Mouse (Mus musculus) layer of hippocampus, postnatal 10 days (tissue): Measurements from ENCODE around the gene Bnc2. TPM values are rescaled to one million over a fixed set of nuclear protein-coding genes. Genes with fewer than 3 reads are reported as not detected.

Experiments used
- DNase-seq, 2 experiments: peaks; one replicate each; pipeline ENCODE4 v3.0.0; 2021; ENCODE audit warnings: low spot score in 2 of 2
- total RNA-seq, 2 experiments: library from RNA; stranded (reverse); gene quantifications; 2 replicates each; pipeline ENCODE4 v1.2.3; 2021

Bnc2 gene
- total RNA-seq, 2 experiments from 2014 or later, result 1.9 to 2.2 TPM

DNA sequence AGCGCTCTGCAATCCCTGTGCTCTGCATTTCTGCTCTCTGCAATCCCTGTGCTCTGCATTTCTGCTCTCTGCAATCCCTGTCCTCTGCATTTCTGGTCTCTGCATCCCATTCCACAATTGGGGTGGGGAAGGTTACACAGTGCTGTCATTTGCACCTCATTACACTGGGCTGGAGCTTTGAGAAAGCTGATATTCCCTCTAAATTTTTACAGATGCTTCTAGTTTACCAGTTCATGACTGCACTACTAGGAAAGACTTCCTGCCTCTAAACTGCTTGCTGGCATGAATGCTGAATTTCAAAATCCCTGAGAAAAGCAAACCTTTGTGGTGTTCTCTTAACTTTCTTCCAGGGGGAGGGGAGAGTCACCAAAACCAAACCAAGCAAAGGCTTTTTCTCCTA, 41.1 kb downstream of the Bnc2 start:
- no peak for DNase-seq

DNA sequence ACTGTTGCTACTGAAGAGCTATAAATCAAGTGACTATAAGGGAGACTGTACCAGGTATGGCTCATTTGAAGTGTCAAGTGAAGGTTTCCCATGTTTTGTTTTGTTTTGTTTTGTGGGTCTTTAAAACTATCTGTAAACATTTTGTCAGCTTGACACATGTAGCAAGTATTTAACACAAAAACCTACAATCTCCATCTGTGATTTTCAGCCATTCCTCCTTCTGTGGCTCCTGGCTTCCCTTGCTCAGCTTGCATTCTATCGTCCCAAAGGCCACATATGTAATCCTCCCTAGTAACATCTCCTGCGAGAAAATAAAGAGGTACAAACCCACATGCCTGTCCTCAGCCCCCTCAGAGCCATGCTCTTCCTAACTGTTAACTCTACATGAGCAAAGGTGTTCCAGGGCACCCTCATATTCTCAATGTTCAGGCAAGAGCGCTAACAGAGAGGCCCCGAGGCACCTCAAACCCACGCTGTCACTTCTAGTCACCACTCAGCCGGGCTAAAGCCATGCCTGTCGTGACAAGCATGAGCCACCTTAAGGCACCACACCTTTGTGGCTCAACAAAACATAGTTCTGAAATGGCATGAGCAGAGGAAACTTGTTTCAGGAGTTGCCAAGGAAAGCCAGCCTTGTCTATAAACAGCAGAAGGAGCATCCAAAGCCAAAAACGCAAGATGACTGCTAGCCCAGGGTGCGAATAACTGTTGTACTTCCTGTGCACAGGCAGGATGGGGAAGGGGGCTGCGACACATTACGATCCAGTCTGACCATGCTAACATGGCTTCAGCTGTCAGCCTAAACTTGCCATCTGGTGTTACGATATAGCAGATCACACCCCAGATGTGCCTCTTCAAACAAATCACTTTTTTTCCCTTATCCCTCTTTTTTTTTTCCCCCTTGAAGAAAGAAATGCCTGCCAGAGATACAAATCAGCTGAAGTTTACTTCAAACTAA, 42.0 kb downstream of the Bnc2 start:
- DNase-seq, result no peak

GRCm38 (mm10) chr4:84627616-84628015, 47.5 kb downstream of the Bnc2 start:
- DNase-seq, result no peak

- no peak for DNase-seq
Measured at GRCm38 (mm10) chr4:84623312-84623711, 51.8 kb downstream of the Bnc2 start.

DNA sequence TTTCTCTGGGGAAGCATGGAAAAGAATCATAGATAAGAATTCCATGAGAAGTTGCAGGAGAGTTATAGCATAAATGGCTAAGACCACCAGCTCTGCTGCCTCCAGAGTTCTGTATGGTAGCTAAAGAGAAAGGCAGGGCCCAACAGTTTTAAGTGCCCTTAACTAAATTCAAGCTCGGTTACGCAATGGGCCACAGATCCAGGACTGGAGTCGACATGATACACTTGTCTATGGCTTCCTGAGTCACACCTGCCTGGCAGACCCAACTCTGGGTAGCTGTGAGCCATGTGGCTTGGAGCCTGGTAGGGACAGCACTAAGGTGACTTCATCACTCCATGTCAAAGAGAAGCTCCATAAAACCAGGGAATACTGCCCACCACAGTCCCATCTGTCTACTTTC, 53.3 kb downstream of the Bnc2 start:
- no peak for DNase-seq

DNA sequence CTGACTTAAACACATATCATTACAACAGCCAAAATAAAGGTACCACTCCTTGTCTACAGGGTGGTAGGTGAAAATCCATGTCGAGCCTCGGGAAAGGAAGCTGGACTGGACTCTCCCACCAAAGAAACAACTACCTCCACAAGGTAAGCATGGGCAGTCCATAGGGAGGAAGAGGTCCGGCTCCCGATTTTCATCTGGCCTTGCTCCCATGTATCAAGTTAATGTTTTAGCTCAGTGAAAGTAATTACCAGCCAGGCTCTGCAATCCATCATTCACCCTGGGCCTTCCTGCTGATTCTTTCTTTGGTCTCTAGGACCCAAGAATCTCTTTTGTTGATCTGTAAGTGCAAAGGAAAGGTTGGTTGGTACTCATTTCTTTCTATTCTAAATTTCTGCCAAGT, 65.2 kb downstream of the Bnc2 start:
- no peak for DNase-seq

- no peak for DNase-seq
Measured at GRCm38 (mm10) chr4:84604461-84604860, 70.6 kb downstream of the Bnc2 start.

GRCm38 (mm10) chr4:84580260-84580952, 94.7 kb downstream of the Bnc2 start:
- no peak for DNase-seq

GRCm38 (mm10) chr4:84578296-84578695, 96.8 kb downstream of the Bnc2 start:
- DNase-seq, result no peak

DNA sequence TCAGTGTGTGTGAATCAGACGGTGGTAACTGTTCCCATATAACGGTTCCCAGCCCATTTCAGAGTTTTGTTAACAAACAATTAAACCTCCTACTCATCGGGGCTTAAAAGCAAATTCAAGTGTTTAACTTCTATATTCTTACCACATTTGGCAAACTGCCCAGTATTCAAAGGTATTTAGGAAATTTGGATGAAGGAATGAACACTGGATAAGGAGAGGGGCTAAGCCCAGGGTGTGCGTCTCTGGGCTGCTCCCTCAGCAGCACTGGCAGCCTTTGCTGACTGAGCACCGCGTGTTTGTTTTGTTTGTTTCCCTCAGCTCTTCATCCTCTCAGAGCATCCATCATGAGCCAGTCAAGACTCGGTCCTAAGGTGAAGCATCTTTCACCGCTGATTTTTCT, 109.0 kb downstream of the Bnc2 start:
- no peak for DNase-seq

- DNase-seq, result peak; percentile 36 to 54
Measured at GRCm38 (mm10) chr4:84545204-84545871, 129.7 kb downstream of the Bnc2 start.

DNA sequence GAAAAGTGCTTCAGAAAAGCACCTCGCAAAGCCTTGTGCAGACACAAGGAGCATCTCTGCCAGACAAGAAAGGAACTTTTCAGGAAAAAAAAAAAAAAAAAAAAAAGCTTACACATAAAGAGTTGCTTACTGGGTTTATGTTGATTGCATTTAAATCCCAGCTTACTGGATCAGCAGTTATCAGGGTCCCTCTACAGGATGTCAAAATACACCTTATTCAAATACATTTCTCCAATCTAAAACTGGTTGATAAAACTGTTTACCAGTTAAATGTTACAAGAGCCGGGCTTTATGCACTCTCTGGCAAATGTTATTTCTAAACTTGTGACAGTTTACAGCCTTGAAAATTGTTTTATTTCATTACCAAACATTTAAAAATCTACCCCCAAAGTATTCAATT, 130.4 kb downstream of the Bnc2 start:
- no peak for DNase-seq

DNA sequence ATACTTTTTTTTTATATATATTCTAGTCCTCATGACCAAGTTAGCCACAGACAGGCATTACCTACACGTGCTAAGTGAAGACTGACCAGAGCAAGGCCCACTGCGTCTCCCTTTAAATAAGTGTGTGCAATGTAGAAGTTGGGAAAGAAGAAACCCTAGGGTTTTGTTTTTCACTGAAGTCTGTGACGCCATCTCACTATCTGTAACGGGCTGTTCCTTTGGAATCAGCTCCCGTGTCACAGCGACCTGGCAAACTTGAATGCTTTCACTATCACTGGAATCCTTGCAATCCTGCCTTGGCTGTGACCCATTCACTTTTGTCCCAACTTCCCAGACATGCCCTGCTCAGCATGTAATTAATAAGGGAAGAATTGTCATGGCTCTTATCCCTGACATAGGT, 134.5 kb downstream of the Bnc2 start:
- DNase-seq, result no peak

DNA sequence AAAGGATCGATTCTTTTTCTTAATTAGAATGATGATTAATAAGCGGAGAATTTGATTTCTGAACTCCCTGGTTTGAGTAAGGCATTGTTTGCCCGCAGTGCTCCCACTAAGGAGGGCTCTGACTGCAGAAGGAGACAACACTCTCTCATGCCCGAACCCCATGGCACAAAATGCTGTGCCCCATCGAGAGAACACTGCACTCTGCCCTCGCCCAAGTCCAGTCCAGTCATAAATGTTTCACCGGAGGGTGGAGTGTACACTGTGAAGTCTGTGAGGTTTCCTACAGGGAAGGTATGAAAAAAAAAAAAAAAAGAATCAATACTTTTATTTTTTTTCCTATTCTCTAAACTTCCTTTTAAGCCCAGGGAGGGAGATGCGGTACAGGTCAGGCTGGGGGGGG, 135.7 kb downstream of the Bnc2 start:
- DNase-seq, result no peak

DNA sequence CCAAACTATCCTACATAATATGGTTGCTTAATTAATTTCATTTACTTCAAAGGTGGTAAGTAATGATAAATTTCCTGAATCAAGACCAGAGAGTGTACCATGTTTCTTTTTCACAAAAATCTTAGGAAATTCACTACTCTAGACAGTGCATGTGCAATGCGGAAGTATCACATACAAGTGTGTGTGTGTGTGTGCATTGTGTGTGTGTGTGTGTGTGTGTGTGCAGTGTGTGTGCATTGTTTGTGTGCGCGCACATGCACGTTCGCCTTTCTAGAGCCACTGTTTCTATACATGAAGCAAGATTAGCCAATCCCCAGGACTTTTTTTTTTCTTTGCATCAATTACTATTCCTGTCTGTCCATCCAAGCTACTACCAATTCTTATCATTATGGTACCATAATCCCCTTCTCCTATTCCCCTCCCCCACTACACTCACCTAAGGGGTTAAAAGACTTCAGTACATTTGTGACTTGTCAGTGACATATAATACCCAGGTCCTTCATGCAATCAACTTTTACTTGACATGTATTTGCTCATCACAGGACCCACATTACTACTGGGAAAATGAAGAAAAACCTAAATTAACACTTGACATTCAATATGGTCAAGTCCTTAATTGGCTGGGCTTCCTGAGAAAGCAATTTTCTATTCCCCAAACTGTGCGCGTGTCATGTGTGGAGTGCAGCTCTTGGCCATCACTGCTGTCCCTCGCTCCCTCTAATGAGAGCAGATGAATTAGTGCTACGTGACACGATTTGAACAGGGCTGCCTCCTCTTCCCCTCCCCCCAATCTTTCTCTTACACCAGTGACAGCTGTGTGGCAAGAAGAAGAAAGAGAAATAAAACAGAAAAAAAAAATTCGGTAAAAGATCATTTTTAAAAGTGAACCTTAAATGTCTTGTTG, 145.9 kb downstream of the Bnc2 start:
- no peak for DNase-seq

DNA sequence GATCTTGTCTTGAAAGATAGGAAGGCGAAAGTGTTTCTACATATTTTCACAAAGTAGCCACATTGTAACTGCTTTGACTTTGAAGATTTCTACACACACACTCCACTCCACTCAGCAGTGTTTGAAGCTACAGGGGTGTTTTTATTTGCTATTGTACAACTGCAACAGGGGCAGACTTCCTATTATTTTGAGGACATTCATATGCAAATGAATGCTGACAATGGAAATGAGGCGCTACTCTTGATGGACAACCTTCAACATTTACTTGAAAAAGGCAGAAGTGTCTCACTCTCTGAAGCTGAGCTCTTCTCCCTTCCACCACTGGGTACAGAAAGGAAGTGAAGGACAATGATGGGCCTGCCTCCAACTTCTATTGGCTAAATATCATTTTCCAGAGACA, 146.7 kb downstream of the Bnc2 start:
- DNase-seq, result no peak

DNA sequence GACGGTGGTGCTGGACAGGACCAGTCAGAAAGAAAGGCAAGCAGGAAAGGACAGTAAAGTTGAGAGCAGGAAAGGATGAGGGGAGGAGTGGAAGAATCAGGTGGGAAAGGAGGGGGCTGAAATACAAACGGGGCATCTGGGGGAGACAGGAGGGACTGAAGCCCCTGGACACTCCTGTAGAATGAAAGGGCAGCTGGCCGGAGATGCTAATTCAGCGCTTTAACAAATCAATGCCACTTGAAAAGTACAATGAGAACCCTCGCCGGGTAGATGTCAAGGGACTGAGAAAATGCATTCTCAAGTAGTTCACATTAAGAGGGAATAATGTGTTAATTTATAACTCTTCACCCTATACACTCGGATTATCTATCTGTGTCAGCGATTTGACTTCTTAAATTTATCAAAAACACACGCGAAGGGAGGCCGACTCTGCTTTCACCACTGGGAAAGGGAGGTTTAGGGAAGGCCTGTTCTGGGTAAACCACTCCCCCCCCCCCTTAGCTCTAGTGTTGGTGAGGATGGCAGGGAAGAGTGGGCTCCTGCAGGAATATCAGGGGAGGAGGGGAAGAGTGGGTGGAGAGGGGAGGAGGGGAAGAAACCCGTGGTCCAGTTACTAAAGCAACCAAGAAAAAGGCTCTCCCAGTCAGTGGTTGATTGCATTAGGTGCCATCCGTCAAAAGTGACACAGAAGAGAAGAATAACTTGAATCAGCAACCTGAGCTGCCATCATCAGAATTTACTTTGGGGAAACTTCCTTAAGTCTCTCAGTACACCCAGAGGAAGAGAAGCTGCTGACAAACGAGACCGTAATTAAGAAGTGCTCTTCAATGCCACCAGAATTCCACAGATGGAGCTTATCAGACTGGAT, 147.8 kb downstream of the Bnc2 start:
- no peak for DNase-seq

DNA sequence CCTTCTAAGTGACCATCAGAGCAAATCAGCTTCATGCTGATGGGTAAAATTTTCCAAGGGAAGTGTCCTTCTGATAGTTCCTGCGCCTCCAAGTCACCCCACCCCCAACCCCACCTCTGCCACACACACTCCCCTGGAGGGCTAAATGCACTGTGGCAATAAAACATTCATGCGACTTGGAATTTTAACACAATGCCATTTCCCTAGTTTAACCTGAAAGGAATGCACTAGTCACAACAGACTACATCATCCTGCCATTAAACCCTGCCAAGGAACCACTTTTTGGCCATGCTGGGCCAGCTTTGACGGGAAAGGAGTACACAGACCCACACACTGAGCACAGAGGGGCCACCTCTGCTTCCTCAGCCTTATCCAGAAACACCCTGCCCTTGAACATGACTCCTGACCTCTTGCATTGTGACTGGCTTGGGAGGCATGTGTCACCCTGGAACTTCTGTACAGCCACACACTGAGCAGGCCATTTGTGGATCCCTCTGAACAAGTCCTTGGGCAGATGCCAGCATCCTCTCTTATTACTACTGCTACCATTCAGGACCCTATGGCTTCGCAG, 151.3 kb downstream of the Bnc2 start:
- no peak for DNase-seq

- no peak for DNase-seq
Measured at GRCm38 (mm10) chr4:84523211-84523610, 151.9 kb downstream of the Bnc2 start.

GRCm38 (mm10) chr4:84521562-84521961, 153.5 kb downstream of the Bnc2 start:
- DNase-seq, result no peak
